Mouse (Mus musculus): ENCODE measurements around the gene Rcan1. TPM values are rescaled to one million over a fixed set of nuclear protein-coding genes. Genes with fewer than 3 reads are reported as not detected.

Gene Rcan1
- 14.9 and 54.6 TPM in 2 replicates for polyA plus RNA-seq (2021; fragmentation: Nextera tagmentation)
- long read RNA-seq, experiment 1, transcript Rcan1-202 (4 exons, 2,324 nt) = major isoform, 33 of 86 reads
- long read RNA-seq, experiment 1, transcript Rcan1-201 (4 exons, 2,190 nt) = minor isoform, 30 of 86 reads
- long read RNA-seq, experiment 1, partial matches to known transcripts = 6 of 86 reads
- long read RNA-seq, experiment 1, other reads (novel, unspliced or antisense) = 17 of 86 reads
- long read RNA-seq, experiment 2, transcript Rcan1-201 (4 exons, 2,190 nt) = major isoform, 6 of 19 reads
- long read RNA-seq, experiment 2, partial matches to known transcripts = 3 of 19 reads
- long read RNA-seq, experiment 2, other reads (novel, unspliced or antisense) = 9 of 19 reads

GRCm38 (mm10) chr16:92470706-92471105 is at the start of gene Rcan1:
Gene Rcan1 (minus strand): TSS chr16:92470867.

GRCm38 (mm10) chr16:92485436-92485835 is 14.8 kb upstream of the Rcan1 start, which contains the start of gene Clic6:
Gene Clic6 (plus strand): TSS chr16:92485736.

GRCm38 (mm10) chr16:92359229-92359628 is 111.4 kb downstream of the Rcan1 start, which contains the start of gene Kcne1:
Gene Kcne1 (minus strand): TSS chr16:92359468.

Other genes with a start within 250 kb of the Rcan1 start
- 0.10 TPM in 1 of 2 replicates, not detected in the other for gene Kcne2, start 178.5 kb downstream of the Rcan1 start, polyA plus RNA-seq (2021; fragmentation: Nextera tagmentation)
- 112 and 115 TPM in 2 replicates for gene Smim11, start 169.6 kb downstream of the Rcan1 start, polyA plus RNA-seq (2021; fragmentation: Nextera tagmentation)
- gene Fam243, start 149.4 kb downstream of the Rcan1 start, polyA plus RNA-seq (2021; fragmentation: Nextera tagmentation) = not detected in 2 replicates
- not detected in 2 replicates for gene Kcne1, start 111.4 kb downstream of the Rcan1 start, polyA plus RNA-seq (2021; fragmentation: Nextera tagmentation)
- gene Clic6, start 14.9 kb upstream of the Rcan1 start, polyA plus RNA-seq (2021; fragmentation: Nextera tagmentation) = 0.33 and 0.36 TPM in 2 replicates